Mouse (Mus musculus): ENCODE measurements around the gene Pnkd.

Gene Pnkd

DNA sequence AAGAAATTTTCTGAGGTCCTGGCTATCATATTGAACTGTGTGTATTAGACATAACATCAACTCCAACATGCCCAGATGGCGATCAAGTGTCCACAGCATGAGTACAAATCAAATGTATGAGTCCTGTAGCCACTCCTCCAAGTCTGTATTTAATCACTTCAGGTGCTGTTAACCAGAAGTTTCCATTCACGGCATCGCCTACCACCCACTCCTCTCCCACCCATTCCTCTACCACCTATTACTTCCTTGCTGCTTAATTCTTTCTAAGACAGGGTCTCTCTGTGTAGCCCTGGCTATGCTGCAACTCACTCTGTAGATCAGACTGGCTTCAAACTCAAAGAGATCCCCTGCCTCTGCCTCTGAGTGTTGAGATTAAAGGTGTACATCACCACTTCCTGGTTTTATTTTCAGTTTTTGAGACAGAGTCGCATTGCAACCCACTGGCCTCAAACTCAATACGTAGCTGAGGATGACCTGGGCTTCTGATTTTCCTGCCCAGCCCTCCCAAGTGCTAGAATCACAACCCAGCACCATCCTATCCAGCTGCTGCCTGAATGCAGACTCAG, 75.3 kb downstream of the Pnkd start:
- DNase-seq (ENCODE audit: low spot score in 2 of 2), result no peak

GRCm38 (mm10) chr1:74361812-74362211, 77.1 kb downstream of the Pnkd start, which contains the start of gene Catip:
Catip (plus strand) TSS chr1:74362108.
- peak; percentile 62 to 72 for DNase-seq (ENCODE audit: low spot score in 2 of 2)

GRCm38 (mm10) chr1:74362325-74363229, 77.8 kb downstream of the Pnkd start:
- no peak for DNase-seq (ENCODE audit: low spot score in 2 of 2)

DNA sequence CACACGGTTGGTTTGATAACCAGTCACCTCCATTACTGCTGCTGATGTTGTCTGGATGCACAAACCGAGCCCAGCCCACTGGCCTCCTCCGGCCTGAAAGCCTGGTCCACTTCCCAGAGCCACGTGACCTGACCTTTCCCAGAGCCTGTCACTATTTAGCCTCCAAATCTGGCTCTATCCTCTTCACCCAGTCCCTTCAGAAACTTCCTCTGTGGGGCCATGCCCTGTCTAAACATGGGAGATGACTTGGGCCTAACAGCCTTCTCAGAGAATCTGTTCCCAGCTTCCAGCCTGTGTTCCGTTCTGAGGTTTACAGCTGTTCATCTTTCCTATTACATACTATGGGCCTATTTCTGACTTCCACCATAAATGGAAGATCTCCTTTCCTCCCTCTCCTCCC, 78.7 kb downstream of the Pnkd start:
- DNase-seq (ENCODE audit: low spot score in 2 of 2), result no peak

DNA sequence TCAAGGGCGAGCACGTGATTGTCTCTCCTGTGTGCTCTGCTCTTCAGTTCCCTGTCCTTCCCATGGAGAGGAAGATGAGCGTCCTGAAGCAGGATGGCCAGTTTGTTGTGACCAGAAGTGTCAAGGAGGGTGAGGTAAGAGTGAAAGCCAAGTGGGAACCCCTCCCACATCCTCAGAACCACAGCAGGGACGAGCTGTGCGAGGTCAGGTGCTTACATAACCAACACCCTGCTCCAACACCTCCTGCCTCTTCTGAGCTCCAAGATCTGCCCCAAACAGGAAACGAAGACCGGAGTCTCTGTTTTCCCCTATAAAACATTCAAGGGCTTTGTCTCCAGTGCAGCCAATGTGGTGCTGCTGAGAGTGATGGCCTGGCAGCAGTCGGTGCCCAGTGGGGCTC, 79.5 kb downstream of the Pnkd start:
- no peak for DNase-seq (ENCODE audit: low spot score in 2 of 2)

- peak; percentile 55 to 72 for DNase-seq (ENCODE audit: low spot score in 2 of 2)
These were observed 83.3 kb downstream of the Pnkd start for GRCm38 (mm10) chr1:74367886-74368645.

GRCm38 (mm10) chr1:74370040-74370439, 85.3 kb downstream of the Pnkd start:
- DNase-seq (ENCODE audit: low spot score in 2 of 2), result no peak

- no peak for DNase-seq (ENCODE audit: low spot score in 2 of 2)
These were observed 88.6 kb downstream of the Pnkd start for GRCm38 (mm10) chr1:74373372-74373771.

- DNase-seq (ENCODE audit: low spot score in 2 of 2), result peak in 1 of 2 experiments; percentile 11
These were observed 90.2 kb downstream of the Pnkd start, which contains the start of gene Slc11a1 for GRCm38 (mm10) chr1:74374980-74375379. Slc11a1 (plus strand) TSS chr1:74375195.

DNA sequence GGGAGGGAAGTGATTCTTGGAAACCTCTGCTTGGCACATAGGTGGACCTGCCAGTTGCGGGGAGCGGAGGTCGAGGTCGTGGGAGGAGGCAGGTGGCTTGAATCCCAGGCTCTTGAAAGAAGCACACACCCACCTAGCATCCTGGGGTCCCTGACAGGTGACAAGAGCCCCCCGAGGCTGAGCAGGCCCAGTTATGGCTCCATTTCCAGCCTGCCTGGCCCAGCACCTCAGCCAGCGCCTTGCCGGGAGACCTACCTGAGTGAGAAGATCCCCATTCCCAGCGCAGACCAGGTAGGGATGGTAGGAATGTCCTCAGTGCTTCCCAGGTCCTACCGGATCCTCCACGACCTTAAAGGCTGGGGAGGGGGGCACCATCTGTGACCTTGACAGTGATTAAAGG, 90.8 kb downstream of the Pnkd start:
- DNase-seq (ENCODE audit: low spot score in 2 of 2), result no peak

DNA sequence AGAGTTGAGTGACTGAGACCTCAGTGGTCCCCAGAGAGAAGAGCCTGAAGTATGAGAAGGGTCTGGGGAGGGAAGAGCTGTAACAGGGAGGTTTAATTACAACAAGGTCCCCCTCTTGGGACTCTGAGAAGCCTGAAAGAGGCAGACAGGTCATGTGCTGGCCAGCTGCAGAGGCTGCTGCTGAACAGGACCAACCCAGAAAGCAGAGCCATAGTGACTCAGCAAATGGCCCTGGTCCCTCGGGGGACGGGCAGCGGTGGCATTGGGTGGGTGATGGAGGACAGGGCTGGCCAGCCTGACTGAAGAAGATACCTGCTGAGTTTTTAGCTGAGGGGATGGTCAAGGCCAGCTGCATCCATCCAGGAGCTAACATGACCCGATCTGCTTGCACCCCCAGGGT, 91.7 kb downstream of the Pnkd start:
- DNase-seq (ENCODE audit: low spot score in 2 of 2), result peak in 1 of 2 experiments; percentile 41

DNA sequence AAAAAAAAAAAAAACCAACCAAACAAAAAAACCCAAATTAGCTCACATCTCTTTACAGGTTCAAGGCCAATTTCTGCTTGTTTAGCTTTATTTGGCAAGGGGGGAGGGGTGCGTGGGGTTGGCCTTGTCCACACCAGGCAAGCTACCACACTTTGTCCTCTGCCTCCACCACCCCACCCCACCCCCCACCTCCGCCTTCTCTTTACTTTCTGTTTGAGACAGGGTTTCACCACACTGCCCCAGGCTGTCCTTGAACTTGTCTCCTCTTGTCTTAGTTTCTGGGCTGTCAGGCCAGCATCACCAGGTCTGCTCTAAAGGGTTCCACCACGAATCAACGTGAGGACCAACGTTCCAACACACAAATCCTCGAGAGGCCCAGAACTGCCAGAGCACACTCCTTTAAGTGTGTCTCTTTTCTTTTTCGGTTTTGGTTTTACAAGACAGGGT, 94.4 kb downstream of the Pnkd start:
- no peak for DNase-seq (ENCODE audit: low spot score in 2 of 2)

DNA sequence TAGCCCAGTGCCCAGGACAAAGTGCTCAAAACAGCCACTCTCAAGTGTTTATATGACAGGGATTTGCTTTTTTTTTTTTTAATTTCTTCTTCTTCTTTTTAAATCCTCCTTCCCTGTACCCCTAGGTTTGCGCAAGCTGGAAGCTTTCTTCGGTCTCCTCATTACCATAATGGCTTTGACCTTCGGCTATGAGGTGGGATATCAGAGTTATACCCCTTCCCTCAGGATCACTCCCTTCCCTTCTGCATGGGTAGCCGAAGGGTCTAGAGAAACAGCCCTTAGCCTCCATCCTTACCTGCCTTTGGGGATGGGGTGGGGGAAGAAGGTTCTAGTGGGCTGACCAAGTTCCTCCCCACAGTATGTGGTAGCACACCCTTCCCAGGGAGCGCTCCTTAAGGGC, 95.8 kb downstream of the Pnkd start:
- DNase-seq (ENCODE audit: low spot score in 2 of 2), result no peak

GRCm38 (mm10) chr1:74381588-74382021, 96.9 kb downstream of the Pnkd start:
- DNase-seq (ENCODE audit: low spot score in 2 of 2), result no peak

DNA sequence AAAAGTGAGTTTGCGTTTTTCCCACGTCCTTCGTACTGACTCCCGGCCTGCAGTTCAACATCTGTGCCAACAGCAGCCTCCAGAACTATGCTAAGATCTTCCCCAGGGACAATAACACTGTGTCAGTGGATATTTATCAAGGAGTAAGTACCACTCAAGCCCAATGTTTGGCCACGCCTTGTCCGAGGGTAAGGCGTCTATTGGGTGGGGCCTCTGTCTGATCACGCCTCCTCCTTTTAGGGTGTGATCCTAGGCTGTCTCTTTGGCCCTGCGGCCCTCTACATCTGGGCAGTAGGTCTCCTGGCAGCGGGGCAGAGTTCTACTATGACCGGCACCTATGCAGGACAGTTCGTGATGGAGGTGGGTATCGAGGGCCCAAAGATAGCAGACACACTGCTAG, 98.7 kb downstream of the Pnkd start:
- no peak for DNase-seq (ENCODE audit: low spot score in 2 of 2)

DNA sequence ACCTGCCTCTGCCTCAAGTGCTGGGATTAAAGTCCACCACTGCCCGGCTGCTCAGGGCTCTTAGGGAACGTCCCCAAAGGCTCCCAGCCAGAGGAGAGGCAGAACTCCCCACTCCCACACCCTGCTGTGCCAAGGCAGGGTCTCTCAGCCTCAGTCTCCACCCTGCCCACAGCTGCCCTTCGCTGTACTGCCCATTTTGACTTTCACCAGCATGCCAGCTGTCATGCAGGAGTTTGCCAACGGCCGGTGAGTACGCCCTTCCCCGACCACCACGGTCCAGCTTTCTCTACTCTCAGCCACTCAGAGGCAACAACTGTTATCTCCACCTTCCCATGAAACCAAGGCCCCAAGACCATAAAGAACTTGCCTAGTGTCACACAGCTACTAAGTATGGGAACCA, 99.8 kb downstream of the Pnkd start:
- no peak for DNase-seq (ENCODE audit: low spot score in 2 of 2)

- no peak for DNase-seq (ENCODE audit: low spot score in 2 of 2)
These were observed 100.3 kb downstream of the Pnkd start for GRCm38 (mm10) chr1:74385064-74385463.

GRCm38 (mm10) chr1:74385531-74385930, 100.8 kb downstream of the Pnkd start:
- no peak for DNase-seq (ENCODE audit: low spot score in 2 of 2)

GRCm38 (mm10) chr1:74386363-74386713, 101.6 kb downstream of the Pnkd start:
- no peak for DNase-seq (ENCODE audit: low spot score in 2 of 2)

DNA sequence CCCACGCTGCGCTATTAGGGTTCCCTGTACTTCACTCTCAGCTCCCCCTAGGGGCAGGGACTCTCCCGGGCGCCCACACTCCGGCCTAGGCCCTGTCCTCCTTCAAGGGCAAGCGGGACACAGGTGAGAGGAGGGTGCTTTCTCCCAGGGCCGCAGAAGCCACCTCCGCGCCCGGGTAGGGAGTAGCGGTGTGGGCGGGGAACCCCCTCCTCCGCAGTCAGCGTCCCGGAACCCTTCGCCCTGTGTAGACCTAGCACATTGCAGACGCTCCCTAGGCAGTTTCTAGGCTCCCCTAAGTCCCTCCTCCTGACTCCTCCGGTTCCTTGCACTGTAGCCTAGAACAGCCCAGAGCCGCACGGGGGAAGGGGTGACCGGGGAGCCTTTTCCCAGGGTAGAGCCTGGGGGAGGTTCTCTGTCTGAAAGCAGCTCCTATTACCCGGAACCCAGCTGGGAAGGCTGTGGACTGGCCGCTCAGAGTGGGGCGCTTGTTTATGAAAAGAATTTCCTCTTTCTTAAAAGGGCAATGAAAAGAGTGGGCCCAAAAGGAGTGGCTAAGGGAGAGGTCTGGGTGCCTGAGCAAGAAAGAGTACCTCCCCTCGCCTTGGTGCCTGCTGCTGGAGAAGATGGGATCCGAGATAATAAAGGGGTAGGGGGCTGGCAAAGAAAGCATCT, 102.1 kb downstream of the Pnkd start:
- peak; percentile 95 for DNase-seq (ENCODE audit: low spot score in 2 of 2)

- no peak for DNase-seq (ENCODE audit: low spot score in 2 of 2)
These were observed 102.8 kb downstream of the Pnkd start for GRCm38 (mm10) chr1:74387386-74387988.

Measured in urinary bladder, postnatal 36 days (tissue).